Mouse (Mus musculus) kidney, postnatal 0 days (tissue): ENCODE measurements at regions not wholly inside any gene's neighbourhood (a gene's known extent, or its start where the extent isn't known, plus 50 kb on each side); places are given as distances from the start of the nearest gene placed in this dataset.

ENCODE experiments used
- ATAC-seq: fragments of 200-750 bp; cut with Nextera tagmentation; replicated peaks from 2 replicates; pipeline ENCODE4 v1.8.0; 2017; ENCODE audit warnings: low read depth, moderate number of reproducible peaks, moderate TSS enrichment, moderate library complexity; ENCODE audit not compliant: low FRiP score
- DNase-seq: peaks from one replicate; pipeline ENCODE4 v3.0.0-alpha.2; 2016; ENCODE audit warnings: low spot score
- H3K27ac ChIP-seq: fragments of 300-500 bp; sonication (generic); 2 replicates; pipeline ENCODE4 v1.5.1; 2014; ENCODE audit warnings: mild to moderate bottlenecking
- H3K27me3 ChIP-seq: fragments of 300-500 bp; sonication (generic); 2 replicates; pipeline ENCODE4 v1.6.1; 2014; ENCODE audit warnings: low read length, mixed read lengths; ENCODE audit not compliant: insufficient read depth
- H3K36me3 ChIP-seq: fragments of 300-500 bp; sonication (generic); 2 replicates; pipeline ENCODE4 v1.6.1; 2014; ENCODE audit warnings: low read length, mixed read lengths; ENCODE audit not compliant: insufficient read depth
- H3K4me1 ChIP-seq: fragments of 300-500 bp; sonication (generic); replicated peaks from 2 replicates; pipeline ENCODE4 v1.6.1; 2014; ENCODE audit warnings: antibody characterized with exemption, low read length, mixed read lengths; ENCODE audit not compliant: insufficient read depth
- H3K4me2 ChIP-seq: fragments of 300-500 bp; sonication (generic); 2 replicates; pipeline ENCODE4 v1.6.1; 2014; ENCODE audit warnings: mild to moderate bottlenecking, low read length, moderate library complexity, mixed read lengths
- H3K4me3 ChIP-seq: fragments of 300-500 bp; sonication (generic); replicated peaks from 2 replicates; pipeline ENCODE4 v1.5.1; 2014; ENCODE audit warnings: low read depth, low read length
- H3K9ac ChIP-seq: fragments of 300-500 bp; sonication (generic); 2 replicates; pipeline ENCODE4 v1.6.1; 2014; ENCODE audit warnings: low read depth, low read length
- H3K9me3 ChIP-seq: fragments of 300-500 bp; sonication (generic); replicated peaks from 2 replicates; pipeline ENCODE4 v1.6.1; 2016; ENCODE audit warnings: low read length, inconsistent platforms, mixed read lengths
- CTCF ChIP-seq: IDR thresholded peaks from 2 replicates; pipeline ENCODE4 v1.5.1; 2016; ENCODE audit warnings: antibody characterized with exemption, low read depth, mild to moderate bottlenecking, moderate library complexity
- WGBS: fragments of 180-500 bp; shearing (Covaris S2); extraction: QIAGEN DNeasy Blood & Tissue Kit; methylation state at CpG from one replicate; pipeline ENCODE4 v1.1.7; 2014; 5-methylcytosine and 5-hydroxymethylcytosine counted together

DNA sequence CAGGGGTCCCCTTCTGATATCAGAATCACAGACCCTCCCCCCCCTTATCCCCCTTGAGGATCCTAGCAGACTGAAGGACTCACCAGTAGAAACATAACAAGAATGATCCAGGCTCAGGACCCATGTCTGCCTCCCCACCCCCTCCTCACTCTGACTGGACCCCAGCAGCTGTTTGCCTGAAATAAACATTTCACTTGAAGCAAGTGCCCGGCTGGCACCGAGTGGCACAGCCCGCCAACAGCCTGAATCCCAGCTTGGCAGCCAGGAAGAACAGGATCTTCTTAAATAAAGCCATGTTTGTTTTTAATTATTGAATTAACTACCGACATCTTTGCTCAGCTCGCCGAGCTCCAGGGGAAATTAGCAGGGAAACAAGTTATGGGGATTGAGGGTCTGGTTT lies 120.5 kb upstream of the Ppp1r26 start:
- Histone ChIP-seq H3K4me2 (no peak overlapping the region), H3K9me3 (no peaks in the 10 kb centered on the region), H3K4me3 (no peak overlapping the region), H3K27ac (no peak overlapping the region), H3K27me3 (no peaks in the 10 kb centered on the region), H3K36me3 (no peaks in the 10 kb centered on the region), H3K4me1 (no peaks in the 10 kb centered on the region), H3K9ac (no peak overlapping the region)
- no peak for DNase-seq
- no peak for TF ChIP-seq CTCF
- ATAC-seq: no peak
- 60% methylated on average over 6 of the region's 6 CpGs for WGBS

DNA sequence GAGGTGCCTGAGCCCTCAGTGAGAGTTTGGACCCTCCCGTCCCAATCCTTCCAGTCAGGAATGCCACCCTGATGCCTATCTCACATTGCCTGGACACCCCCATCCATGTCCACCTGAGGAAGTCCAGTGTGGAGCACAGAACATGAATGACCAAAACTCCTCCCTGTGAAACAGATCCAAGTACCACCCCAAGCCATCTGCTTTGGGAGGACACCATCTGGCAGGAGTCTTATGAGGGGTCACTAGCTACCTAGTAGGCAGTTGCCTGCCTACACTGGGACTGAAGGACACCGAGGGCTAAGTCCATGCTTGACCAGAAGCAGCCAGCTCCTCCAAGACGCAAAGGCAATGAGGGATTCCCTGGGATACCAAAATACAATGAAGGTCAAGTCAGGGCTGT lies 119.9 kb upstream of the Ppp1r26 start:
- 91% methylated on average over 3 of the region's 3 CpGs for WGBS
- H3K4me1 ChIP-seq: no peaks in the 10 kb centered on the region
- no peaks in the 10 kb centered on the region for H3K36me3 ChIP-seq
- H3K4me2 ChIP-seq: no peak overlapping the region
- DNase-seq (no peak), ATAC-seq (no peak)
- no peak overlapping the region for H3K9ac ChIP-seq
- no peak overlapping the region for H3K4me3 ChIP-seq
- H3K27me3 ChIP-seq: no peaks in the 10 kb centered on the region
- TF ChIP-seq CTCF: no peak
- no peaks in the 10 kb centered on the region for H3K9me3 ChIP-seq
- no peak overlapping the region for H3K27ac ChIP-seq

DNA sequence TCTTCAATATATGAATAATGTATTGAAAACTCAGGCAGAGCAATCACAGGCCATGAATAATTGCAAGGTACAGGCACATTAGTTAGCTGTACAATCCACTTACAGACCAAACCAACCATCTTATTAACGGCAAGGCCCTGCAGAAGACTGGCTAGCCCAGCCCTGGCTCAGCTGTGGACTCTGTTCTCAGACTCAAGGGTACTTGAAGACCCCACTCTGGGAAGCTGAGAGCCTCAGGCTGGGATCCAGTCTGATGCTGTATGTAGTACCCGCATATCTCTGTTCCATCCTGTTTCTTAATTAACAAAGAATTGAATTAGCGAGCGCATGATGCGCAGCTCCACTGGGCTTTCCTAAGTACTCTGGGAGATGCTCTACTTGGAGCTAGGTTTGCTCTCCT lies 117.5 kb upstream of the Ppp1r26 start:
- Histone ChIP-seq H3K9me3 (no peaks in the 10 kb centered on the region), H3K27me3 (no peaks in the 10 kb centered on the region), H3K4me3 (no peak overlapping the region), H3K36me3 (no peaks in the 10 kb centered on the region), H3K27ac (no peak overlapping the region), H3K9ac (no peak overlapping the region), H3K4me2 (no peak overlapping the region), H3K4me1 (no peaks in the 10 kb centered on the region)
- 92% methylated on average over 5 of the region's 5 CpGs for WGBS
- DNase-seq (no peak), ATAC-seq (no peak)
- no peak for TF ChIP-seq CTCF

DNA sequence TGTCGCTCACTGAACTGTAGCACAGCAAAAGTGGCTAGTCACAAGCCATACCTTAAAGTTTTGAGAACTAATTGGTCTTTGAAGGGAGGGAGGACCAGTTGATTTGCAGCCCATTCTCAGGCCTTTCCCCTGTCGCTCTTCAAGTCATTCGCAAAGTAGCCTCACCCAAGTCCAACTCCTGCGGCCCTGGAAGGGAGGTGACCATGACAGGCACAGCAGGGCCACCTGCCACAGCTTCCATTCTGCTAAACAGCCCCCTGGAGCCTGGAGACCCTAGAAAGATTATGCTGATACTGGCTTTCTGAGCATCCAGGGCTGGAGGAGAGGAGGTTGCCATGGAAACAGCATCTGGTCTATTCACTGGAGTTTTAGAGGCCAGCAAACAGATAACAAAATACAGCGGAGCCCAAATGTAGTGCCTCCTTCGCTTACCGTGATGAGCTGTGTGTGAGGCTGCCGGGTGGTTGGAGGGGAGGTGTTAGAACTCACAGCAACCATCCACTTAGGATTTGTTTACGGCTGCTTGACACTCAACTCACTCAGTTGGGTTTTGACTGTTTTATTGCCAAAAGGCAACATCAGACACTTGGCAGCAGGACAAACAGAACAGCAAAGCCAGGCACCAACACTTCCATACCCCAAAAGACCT lies 111.3 kb upstream of the Ppp1r26 start:
- ATAC-seq: no peak
- H3K9me3 ChIP-seq: no peaks in the 10 kb centered on the region
- no peak for DNase-seq
- no peaks in the 10 kb centered on the region for H3K36me3 ChIP-seq
- H3K27me3 ChIP-seq: no peaks in the 10 kb centered on the region
- H3K27ac ChIP-seq: no peak overlapping the region
- 32% methylated on average over 9 of the region's 9 CpGs for WGBS
- H3K9ac ChIP-seq: no peak overlapping the region
- no peak for TF ChIP-seq CTCF
- no peak overlapping the region for H3K4me3 ChIP-seq
- H3K4me1 ChIP-seq: no peaks in the 10 kb centered on the region
- H3K4me2 ChIP-seq: no peak overlapping the region

DNA sequence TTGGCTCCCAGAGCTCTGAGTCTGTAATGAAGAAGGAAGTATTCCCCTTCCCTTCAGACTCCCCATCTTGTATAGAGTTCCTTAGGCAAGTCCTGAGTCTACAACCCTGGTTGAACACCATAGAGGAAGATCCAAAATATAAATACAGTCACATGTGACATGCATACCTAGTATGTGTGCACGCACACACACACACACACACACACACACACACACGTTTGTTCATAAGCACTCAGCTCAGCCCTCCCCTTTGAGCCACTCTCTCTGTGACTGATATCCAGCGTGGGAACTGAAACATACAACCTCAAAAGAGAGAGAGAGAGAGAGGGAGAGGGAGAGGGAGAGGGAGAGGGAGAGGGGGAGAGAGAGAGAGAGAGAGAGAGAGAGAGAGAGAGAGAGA lies 110.8 kb upstream of the Ppp1r26 start:
- no peaks in the 10 kb centered on the region for H3K4me1 ChIP-seq
- H3K4me2 ChIP-seq: no peak overlapping the region
- no peaks in the 10 kb centered on the region for H3K27me3 ChIP-seq
- no peak overlapping the region for H3K9ac ChIP-seq
- no peak overlapping the region for H3K27ac ChIP-seq
- H3K4me3 ChIP-seq: no peak overlapping the region
- no peaks in the 10 kb centered on the region for H3K36me3 ChIP-seq
- WGBS: 59% methylated on average over 3 of the region's 3 CpGs
- ATAC-seq: no peak
- no peaks in the 10 kb centered on the region for H3K9me3 ChIP-seq
- no peak for DNase-seq
- no peak for TF ChIP-seq CTCF

DNA sequence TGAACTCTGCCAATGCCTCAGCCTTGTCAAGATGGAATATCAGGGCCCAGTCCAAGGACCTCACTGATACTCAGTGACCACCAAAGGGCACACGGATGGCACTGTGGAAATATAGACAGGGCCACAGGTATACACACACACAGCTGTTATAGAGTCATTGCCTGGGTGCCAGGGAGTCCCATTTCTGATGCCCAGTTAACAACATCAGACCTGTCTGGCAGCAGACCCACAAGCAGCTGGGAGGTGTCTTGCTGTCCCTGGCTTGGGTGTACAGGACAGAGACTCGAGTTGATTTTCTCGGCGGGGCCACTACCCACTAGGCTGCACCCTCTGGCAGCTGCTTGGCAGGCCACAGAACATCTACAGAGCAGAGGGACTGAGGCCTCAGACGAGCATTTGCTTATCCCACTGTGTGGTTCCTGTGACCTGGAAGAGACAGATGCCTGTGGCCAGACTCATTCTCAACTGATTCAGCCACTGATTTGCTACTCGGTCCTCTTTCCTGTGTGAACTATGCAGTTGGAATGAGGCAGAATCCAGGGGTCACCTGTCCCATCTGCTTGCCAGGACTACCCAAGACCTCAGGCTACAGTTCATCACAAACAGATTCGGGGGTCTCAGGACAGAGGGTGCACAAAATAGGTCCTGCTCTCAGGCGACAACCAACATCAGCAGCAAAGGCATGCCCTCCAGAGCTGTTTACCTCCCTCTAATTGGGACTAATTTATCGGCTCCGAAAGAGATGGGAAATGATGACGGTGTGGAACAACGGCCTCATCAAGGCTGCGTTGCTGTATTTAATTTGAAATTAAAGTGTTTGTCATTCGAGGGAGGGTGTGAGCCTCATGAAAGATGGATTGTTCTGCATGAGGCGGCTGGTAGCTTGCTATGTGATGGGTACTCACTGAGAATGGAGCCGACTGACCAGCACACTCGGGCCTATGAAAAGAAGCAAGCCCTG lies 110.0 kb upstream of the Ppp1r26 start:
- DNase-seq (no peak), ATAC-seq (no peak)
- Histone ChIP-seq H3K4me2 (no peak overlapping the region), H3K27me3 (no peaks in the 10 kb centered on the region), H3K9ac (no peak overlapping the region), H3K27ac (no peak overlapping the region), H3K4me3 (no peak overlapping the region), H3K4me1 (no peaks in the 10 kb centered on the region), H3K9me3 (no peaks in the 10 kb centered on the region), H3K36me3 (no peaks in the 10 kb centered on the region)
- WGBS: 70% methylated on average over 17 of the region's 17 CpGs
- no peak for TF ChIP-seq CTCF
